Mouse (Mus musculus) limb, embryonic 14.5 days (tissue): ENCODE data around the gene Stard13. TPM values are rescaled to one million over a fixed set of nuclear protein-coding genes. Genes with fewer than 3 reads are reported as not detected.

Source experiments
- ATAC-seq: fragments of 200-750 bp; cut with Nextera tagmentation; 2 replicates; pipeline ENCODE4 v1.8.0; 2017; ENCODE audit warnings: low read depth, moderate number of reproducible peaks, moderate TSS enrichment; ENCODE audit not compliant: low FRiP score
- DNase-seq: peaks from one replicate; pipeline ENCODE4 v3.0.0-alpha.2; 2015; ENCODE audit warnings: low spot score
- H3K27ac ChIP-seq: fragments of 300-500 bp; sonication (generic); replicated peaks from 2 replicates; pipeline ENCODE4 v1.5.1; 2014; ENCODE audit warnings: low read depth, mild to moderate bottlenecking, low read length, moderate library complexity, mixed read lengths
- H3K27me3 ChIP-seq: fragments of 300-500 bp; sonication (generic); 2 replicates; pipeline ENCODE4 v1.6.1; 2014; ENCODE audit warnings: low read length, mixed read lengths; ENCODE audit not compliant: control insufficient read depth, insufficient read depth
- H3K36me3 ChIP-seq: fragments of 300-500 bp; sonication (generic); 2 replicates; pipeline ENCODE4 v1.6.1; 2014; ENCODE audit warnings: mild to moderate bottlenecking, low read length, moderate library complexity, mixed read lengths; ENCODE audit not compliant: control insufficient read depth, insufficient read depth
- H3K4me1 ChIP-seq: fragments of 300-500 bp; sonication (generic); 2 replicates; pipeline ENCODE4 v1.6.1; 2014; ENCODE audit warnings: antibody characterized with exemption, low read length, mixed read lengths; ENCODE audit not compliant: control insufficient read depth, insufficient read depth
- H3K4me2 ChIP-seq: fragments of 300-500 bp; sonication (generic); replicated peaks from 2 replicates; pipeline ENCODE4 v1.6.1; 2014; ENCODE audit warnings: low read depth, mild to moderate bottlenecking, low read length, moderate library complexity; ENCODE audit not compliant: severe bottlenecking
- H3K4me3 ChIP-seq: fragments of 300-500 bp; sonication (generic); replicated peaks from 2 replicates; pipeline ENCODE4 v1.5.1; 2014; ENCODE audit warnings: low read length
- H3K9ac ChIP-seq: fragments of 300-500 bp; sonication (generic); 2 replicates; pipeline ENCODE4 v1.6.1; 2014; ENCODE audit warnings: mild to moderate bottlenecking, low read depth, low read length, moderate library complexity; ENCODE audit not compliant: severe bottlenecking
- H3K9me3 ChIP-seq: fragments of 300-500 bp; sonication (generic); 2 replicates; pipeline ENCODE4 v1.6.1; 2016; ENCODE audit warnings: low read length; ENCODE audit not compliant: control insufficient read depth
- POLR2A ChIP-seq: fragments of 200-500 bp; IDR thresholded peaks from 2 replicates; pipeline ENCODE4 v1.8.0; 2012; ENCODE audit warnings: inconsistent platforms, mild to moderate bottlenecking, moderate library complexity, borderline replicate concordance; ENCODE audit not compliant: insufficient read depth, insufficient read length; ENCODE audit errors: extremely low read depth
- WGBS: fragments of 180-500 bp; shearing (Covaris S2); extraction: QIAGEN DNeasy Blood & Tissue Kit; methylation state at CpG from one replicate; pipeline ENCODE4 v1.1.7; 2014; 5-methylcytosine and 5-hydroxymethylcytosine counted together
- polyA plus RNA-seq, 2 experiments: library from polyadenylated mRNA; depleted of rRNA in 1 of 2; stranded (reverse) in 1 of 2; unstranded in 1 of 2; fragments of >200 nt; fragmentation: Nextera tagmentation in 1 of 2; extraction: Ambion mirVana in 1 of 2; gene quantifications; 2 replicates each; pipeline versions ENCODE4 v1.2.1 to v1.2.3; 2012 to 2014

The Stard13 gene
- polyA plus RNA-seq, 2 experiments, result 9.0 to 17.5 TPM

DNA sequence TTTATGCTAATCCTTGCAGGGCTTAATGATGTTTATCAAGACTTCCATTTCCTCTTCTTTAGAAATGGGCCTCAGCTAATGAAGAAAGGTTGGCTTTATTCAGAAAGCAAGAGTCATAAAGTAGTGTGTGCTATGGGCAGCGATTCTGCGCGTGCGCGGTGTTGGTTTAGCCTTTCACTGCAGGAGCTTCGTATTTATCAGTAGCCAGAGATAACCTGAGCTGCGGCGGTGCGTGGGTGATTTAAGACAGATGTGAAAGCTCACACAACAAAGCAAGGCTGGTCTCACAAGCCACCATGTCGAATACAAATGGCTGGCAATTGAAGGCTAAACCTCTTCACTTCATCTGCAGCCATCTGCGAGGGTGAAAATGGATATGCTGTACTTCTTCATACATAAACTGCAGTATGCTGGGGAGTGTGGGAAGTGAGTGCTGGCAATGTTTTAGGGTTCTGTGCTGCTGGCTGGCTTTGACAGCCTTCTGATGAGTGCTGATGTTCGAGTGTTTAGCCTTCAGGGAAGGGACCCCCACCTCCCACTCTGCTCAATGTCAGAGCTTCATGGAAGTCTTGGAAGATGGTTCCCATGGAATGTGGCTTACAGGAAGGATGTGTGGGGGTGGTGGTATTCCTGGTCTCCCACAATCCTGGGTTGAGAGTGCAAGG is 177.2 kb downstream of the Stard13 start:
- WGBS, result 55% methylated on average over 12 of the region's 12 CpGs
- H3K27ac ChIP-seq, result no peak overlapping the region
- no peak for DNase-seq

DNA sequence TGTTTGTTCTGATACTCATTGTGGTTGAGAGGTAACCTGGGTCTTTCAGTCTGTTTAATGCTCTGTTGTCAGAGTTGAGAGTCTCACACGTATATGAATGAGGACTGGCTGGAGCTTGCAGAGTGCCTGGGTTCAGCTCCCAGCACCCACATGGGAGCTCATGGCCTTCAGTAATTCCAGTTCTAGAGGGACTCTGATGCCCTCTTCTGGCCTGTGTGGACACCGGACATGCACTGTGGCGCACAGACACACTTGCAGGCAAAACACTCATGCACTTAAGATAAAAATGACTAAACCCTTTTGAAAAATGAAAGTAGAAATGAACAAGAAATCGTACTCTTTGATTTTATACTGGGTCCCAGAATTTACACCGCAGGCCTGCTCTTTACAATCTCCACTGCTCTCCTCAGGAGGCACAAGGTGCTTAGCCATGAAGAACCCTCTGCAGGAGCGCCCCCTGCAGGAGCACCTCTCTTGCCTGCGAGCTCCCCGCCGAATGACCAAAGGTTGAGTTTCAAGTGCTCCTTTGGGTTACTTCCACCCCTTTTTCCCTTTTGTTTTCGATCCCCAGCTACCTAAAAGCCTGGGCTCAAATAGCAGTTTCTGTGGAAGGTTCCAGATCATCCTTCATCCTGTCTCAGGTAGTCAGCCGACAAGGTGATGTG is 178.1 kb downstream of the Stard13 start:
- Histone ChIP-seq H3K4me1 (peaks cover 15% of the 10 kb centered on the region), H3K27me3 (no peaks in the 10 kb centered on the region), H3K4me2 (no peak overlapping the region), H3K9ac (no peak overlapping the region), H3K27ac (no peak overlapping the region), H3K4me3 (no peak overlapping the region), H3K36me3 (peaks cover 18% of the 10 kb centered on the region), H3K9me3 (no peaks in the 10 kb centered on the region)
- ATAC-seq, result no peak
- DNase-seq, result no peak
- 94% methylated on average over 11 of the region's 11 CpGs for WGBS
- no peak for TF ChIP-seq POLR2A

More for the DNA sequence above, 177.2 kb downstream of the Stard13 start:
- H3K4me2 ChIP-seq, result no peak overlapping the region
- no peak for TF ChIP-seq POLR2A
- peaks cover 17% of the 10 kb centered on the region for H3K4me1 ChIP-seq
- no peaks in the 10 kb centered on the region for H3K9me3 ChIP-seq
- ATAC-seq, result no peak
- H3K4me3 ChIP-seq, result no peak overlapping the region
- H3K36me3 ChIP-seq, result peaks cover 15% of the 10 kb centered on the region
- H3K9ac ChIP-seq, result no peak overlapping the region
- H3K27me3 ChIP-seq, result no peaks in the 10 kb centered on the region

DNA sequence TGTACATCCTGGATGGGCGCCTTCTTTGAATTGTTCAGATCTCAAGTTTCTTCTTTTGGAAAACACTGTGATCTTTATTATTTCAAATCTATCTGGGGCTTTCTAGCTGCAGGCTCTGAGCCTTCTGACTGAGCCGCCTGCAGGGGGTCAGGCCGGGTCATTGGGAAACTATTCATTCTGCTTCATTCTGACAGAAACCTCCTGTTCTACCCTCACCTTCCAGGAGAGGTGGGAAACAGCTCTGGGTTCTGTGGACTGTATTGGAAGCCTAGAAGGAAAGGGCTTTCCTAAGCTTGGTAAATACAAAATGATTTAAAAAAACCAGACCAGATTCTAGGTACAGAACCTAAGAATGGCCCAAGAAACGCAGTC is 178.9 kb downstream of the Stard13 start:
- no peak for ATAC-seq
- Histone ChIP-seq H3K4me1 (peaks cover 12% of the 10 kb centered on the region), H3K4me3 (no peak overlapping the region), H3K27me3 (no peaks in the 10 kb centered on the region), H3K27ac (no peak overlapping the region), H3K36me3 (peaks cover 18% of the 10 kb centered on the region), H3K4me2 (no peak overlapping the region), H3K9me3 (no peaks in the 10 kb centered on the region), H3K9ac (no peak overlapping the region)
- no peak for TF ChIP-seq POLR2A
- no peak for DNase-seq
- 65% methylated on average over 4 of the region's 4 CpGs for WGBS

DNA sequence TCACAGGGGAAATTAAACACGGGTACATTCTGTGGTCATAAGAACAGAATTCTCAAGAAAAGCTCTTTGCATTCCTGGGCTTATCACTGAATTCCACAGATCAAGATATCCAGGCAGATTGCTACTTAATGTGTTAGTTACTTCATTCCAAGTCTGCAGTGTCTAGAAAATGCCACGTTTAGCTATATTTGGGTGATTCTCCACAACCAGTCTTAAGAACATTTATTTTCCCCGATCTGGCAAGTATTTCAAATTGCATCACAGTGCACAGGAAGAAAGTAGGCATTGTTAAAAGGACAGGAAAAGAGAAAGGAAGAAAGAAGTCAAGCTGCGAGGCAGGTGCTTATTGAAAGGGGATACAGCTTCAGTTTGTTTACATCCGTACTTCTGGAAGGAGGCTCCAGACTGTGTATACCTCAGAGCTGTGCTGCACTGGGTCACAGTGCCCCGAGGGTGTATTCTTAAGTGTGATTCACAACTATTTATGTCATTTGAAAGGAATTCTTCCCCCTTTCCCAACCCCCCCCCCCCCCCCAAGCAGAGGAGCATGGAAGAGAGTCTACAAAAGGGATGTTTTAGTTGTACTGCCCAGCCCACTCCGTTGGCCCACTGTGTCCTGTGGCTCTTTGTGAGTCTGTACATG is 179.4 kb downstream of the Stard13 start:
- ATAC-seq, result peak; percentile 67; the same call in 1 of the 2 replicates
- Histone ChIP-seq H3K27me3 (no peaks in the 10 kb centered on the region), H3K36me3 (peaks cover 16% of the 10 kb centered on the region), H3K4me2 (no peak overlapping the region), H3K9ac (no peak overlapping the region), H3K4me1 (peaks cover 12% of the 10 kb centered on the region), H3K27ac (no peak overlapping the region), H3K4me3 (no peak overlapping the region), H3K9me3 (no peaks in the 10 kb centered on the region)
- 41% methylated on average over 7 of the region's 7 CpGs for WGBS
- DNase-seq, result no peak
- TF ChIP-seq POLR2A, result no peak

DNA sequence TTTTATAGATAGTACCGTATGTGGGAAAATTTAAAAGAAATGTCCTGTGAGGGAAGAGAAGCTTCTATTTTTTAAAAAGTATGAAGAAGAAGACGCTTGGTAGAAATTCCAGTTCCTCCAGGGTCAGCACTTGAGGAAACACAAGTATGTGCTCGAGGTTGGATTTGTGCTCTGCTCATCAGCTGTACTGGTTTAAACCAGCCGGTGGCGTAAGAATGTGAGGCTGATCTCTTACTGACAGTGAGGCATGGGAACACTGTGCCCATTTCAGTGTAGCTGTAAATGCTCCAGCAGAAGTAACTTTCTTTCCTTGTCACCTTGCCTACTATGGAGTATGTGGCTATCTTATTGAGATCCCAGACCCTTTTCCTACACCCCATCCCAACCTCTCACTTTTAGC is 180.4 kb downstream of the Stard13 start:
- H3K4me2 ChIP-seq, result no peak overlapping the region
- WGBS, result 75% methylated on average over 5 of the region's 5 CpGs
- TF ChIP-seq POLR2A, result no peak
- no peak overlapping the region for H3K27ac ChIP-seq
- DNase-seq (no peak), ATAC-seq (no peak)
- H3K36me3 ChIP-seq, result peaks cover 14% of the 10 kb centered on the region
- peaks cover 12% of the 10 kb centered on the region for H3K4me1 ChIP-seq
- H3K27me3 ChIP-seq, result no peaks in the 10 kb centered on the region
- no peaks in the 10 kb centered on the region for H3K9me3 ChIP-seq
- H3K9ac ChIP-seq, result no peak overlapping the region
- H3K4me3 ChIP-seq, result no peak overlapping the region
